Mouse (Mus musculus) heart, adult 10 weeks (tissue): ENCODE measurements around the gene Morn2. TPM values are rescaled to one million over a fixed set of nuclear protein-coding genes. Genes with fewer than 3 reads are reported as not detected.

Experiments used
- polyA plus RNA-seq: library from polyadenylated mRNA; stranded (reverse); fragments of 350-450 nt; fragmentation: Illumina TruSeq; extraction: RNeasy Lipid Tissue Mini Kit (QIAGEN cat#74804); gene quantifications from one replicate; pipeline ENCODE4 v1.2.3, GENCODE M21; 2014; ENCODE audit warnings: low read depth, low replicate concordance

Morn2 gene
- 18.8 TPM for polyA plus RNA-seq

GRCm38 (mm10) chr17:80290074-80290657, at the start of gene Morn2, which contains the start of gene Dhx57:
Gene Morn2, plus strand, starts transcription at chr17:80290203.
Gene Dhx57, minus strand, starts transcription at chr17:80290476.

GRCm38 (mm10) chr17:80307251-80307650, 17.2 kb downstream of the Morn2 start, which contains the start of gene Arhgef33:
Gene Arhgef33, plus strand, starts transcription at chr17:80307407.

Other genes starting within 250 kb of the Morn2 start
- gene Hnrnpll, start 227.9 kb upstream of the Morn2 start, polyA plus RNA-seq, result 20.2 TPM
- 28.0 TPM for gene Galm, start 162.7 kb upstream of the Morn2 start, polyA plus RNA-seq
- 73.3 TPM for gene Srsf7, start 82.9 kb upstream of the Morn2 start, polyA plus RNA-seq
- gene Ttc39d, start 82.7 kb upstream of the Morn2 start, polyA plus RNA-seq, result 0.18 TPM
- gene Gemin6, start 65.8 kb upstream of the Morn2 start, polyA plus RNA-seq, result 8.1 TPM
- gene Dhx57, start 273 bp downstream of the Morn2 start, polyA plus RNA-seq, result 7.0 TPM
- not detected for gene Arhgef33, start 17.2 kb downstream of the Morn2 start, polyA plus RNA-seq
- gene Gm10190, start 83.3 kb downstream of the Morn2 start, polyA plus RNA-seq, result not detected
- gene Sos1, start 190.2 kb downstream of the Morn2 start, polyA plus RNA-seq, result 7.5 TPM